Mouse (Mus musculus) thymus, adult 2 months (tissue): ENCODE data around the gene Nrip1. TPM values are rescaled to one million over a fixed set of nuclear protein-coding genes. Genes with fewer than 3 reads are reported as not detected.

Experiments
- DNase-seq: peaks from one replicate; pipeline ENCODE4 v3.0.0; 2021
- H3K27ac ChIP-seq: fragments of 200-500 bp; 2 replicates; pipeline ENCODE4 v1.5.1; 2012; ENCODE audit warnings: low read length, control low read depth; ENCODE audit not compliant: control insufficient read depth, insufficient read depth
- H3K27me3 ChIP-seq: fragments of 200-500 bp; 2 replicates; pipeline ENCODE4 v1.6.1; 2012; ENCODE audit warnings: mild to moderate bottlenecking, low read length, moderate library complexity, mixed read lengths; ENCODE audit not compliant: control insufficient read depth, insufficient read depth
- H3K36me3 ChIP-seq: fragments of 200-500 bp; 2 replicates; pipeline ENCODE4 v1.6.1; 2012; ENCODE audit warnings: mild to moderate bottlenecking, low read length, moderate library complexity; ENCODE audit not compliant: control insufficient read depth, insufficient read depth
- H3K4me1 ChIP-seq: fragments of 200-500 bp; replicated peaks from 2 replicates; pipeline ENCODE4 v1.6.1; 2012; ENCODE audit warnings: low read length; ENCODE audit not compliant: control insufficient read depth, insufficient read depth
- H3K4me3 ChIP-seq: fragments of 200-500 bp; 2 replicates; pipeline ENCODE4 v1.5.1; 2012; ENCODE audit warnings: mild to moderate bottlenecking, low read length, control low read depth, moderate library complexity; ENCODE audit not compliant: control insufficient read depth, insufficient read depth
- CTCF ChIP-seq: fragments of 200-500 bp; IDR thresholded peaks from 2 replicates; pipeline ENCODE4 v1.5.1; 2012; ENCODE audit warnings: mild to moderate bottlenecking, control low read depth, low read length, moderate library complexity, borderline replicate concordance; ENCODE audit not compliant: control insufficient read depth, poor library complexity, insufficient read depth; ENCODE audit errors: extremely low read depth
- POLR2A ChIP-seq: fragments of 200-500 bp; IDR thresholded peaks from 2 replicates; pipeline ENCODE4 v1.6.1; 2012; ENCODE audit warnings: mild to moderate bottlenecking, low read length, control low read depth, moderate library complexity; ENCODE audit not compliant: control insufficient read depth, poor library complexity, insufficient read depth; ENCODE audit errors: extremely low read depth
- WGBS: fragments of 180-500 bp; shearing (Covaris S2); methylation state at CpG from one replicate; pipeline ENCODE4 v1.1.7; 2018; 5-methylcytosine and 5-hydroxymethylcytosine counted together
- polyA plus RNA-seq: library from polyadenylated mRNA; depleted of rRNA; stranded (reverse); fragments of >200 nt; gene quantifications from 2 replicates; pipeline ENCODE4 v1.2.3, GENCODE M21; 2012

Gene Nrip1
- polyA plus RNA-seq, 1 experiment, result 23.7 TPM

DNA sequence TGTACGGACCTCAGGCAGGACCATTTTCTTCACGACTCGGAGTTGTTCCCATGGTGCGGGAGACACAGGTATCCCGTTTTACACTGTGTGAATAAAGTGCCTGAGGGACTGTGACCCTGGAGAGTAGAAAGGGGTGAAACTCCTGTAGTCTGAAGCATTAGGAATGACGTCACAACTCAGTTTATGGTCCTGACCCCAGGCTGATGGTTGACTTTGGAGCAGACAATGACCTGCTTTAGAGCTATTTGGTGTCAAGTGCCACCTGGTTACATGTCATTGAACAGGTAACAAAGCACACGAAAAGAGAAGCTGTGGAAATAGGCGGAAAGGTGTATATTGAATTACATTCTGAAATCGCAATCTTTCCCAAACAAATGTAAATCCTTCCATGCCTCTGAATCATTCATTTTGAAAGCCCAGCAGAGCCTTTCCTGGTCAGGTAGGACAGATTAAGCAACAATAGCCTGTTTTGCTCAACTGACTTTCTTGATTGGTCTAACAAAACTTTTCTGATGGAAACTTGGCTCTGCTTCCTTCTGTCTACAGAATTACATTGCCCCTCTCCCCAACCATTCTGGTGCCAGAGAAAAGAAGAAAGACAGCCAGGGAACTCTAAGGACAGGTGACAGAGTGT, 106.9 kb downstream of the Nrip1 start:
- Histone ChIP-seq H3K27me3 (no peaks in the 10 kb centered on the region), H3K27ac (no peak overlapping the region), H3K4me1 (no peaks in the 10 kb centered on the region), H3K4me3 (no peak overlapping the region), H3K36me3 (no peaks in the 10 kb centered on the region)
- 96% methylated on average over 9 of the region's 9 CpGs for WGBS
- DNase-seq, result no peak
- TF ChIP-seq CTCF (no peak), POLR2A (no peak)

DNA sequence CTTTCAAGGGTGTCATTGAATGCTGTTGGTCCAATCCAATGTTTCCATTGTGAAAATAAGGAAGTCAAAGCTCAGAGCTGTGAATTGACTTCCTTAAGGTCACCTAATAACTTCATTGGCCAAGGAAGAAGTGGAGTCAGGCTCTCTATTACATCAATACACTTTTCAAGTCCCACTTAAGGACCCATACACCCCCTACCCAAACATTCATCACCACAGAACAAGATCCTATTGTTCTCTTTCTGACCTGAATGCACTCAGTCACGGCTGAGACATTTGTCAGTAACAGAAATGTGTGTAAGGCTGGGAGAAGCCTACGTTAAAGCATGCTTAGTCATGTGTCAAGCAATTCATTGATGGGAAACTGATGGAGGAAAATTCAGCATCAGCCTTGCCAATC, 107.8 kb downstream of the Nrip1 start:
- 90% methylated on average over 2 of the region's 2 CpGs for WGBS
- Histone ChIP-seq H3K4me3 (no peak overlapping the region), H3K36me3 (no peaks in the 10 kb centered on the region), H3K27ac (no peak overlapping the region), H3K27me3 (no peaks in the 10 kb centered on the region), H3K4me1 (no peaks in the 10 kb centered on the region)
- TF ChIP-seq CTCF (no peak), POLR2A (no peak)
- no peak for DNase-seq

DNA sequence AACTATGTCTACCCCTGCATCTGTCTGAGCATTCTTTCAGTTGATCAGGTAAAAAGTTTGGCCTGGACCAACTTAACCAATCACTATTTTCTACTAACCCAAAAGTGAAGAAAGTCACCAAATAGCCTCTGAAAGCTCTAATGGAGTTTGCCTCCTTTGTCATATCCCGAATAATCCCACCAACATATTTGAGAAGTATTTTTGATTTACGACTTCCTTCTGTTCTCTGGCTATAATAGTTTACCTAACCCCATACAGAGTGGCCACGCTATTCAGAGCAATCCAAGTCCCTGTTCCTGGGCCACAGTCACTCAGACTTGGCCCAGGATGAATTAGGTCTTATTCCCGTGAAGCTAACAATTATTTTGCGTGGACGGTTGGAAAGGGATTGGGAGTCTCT, 108.3 kb downstream of the Nrip1 start:
- 92% methylated on average over 6 of the region's 6 CpGs for WGBS

DNA sequence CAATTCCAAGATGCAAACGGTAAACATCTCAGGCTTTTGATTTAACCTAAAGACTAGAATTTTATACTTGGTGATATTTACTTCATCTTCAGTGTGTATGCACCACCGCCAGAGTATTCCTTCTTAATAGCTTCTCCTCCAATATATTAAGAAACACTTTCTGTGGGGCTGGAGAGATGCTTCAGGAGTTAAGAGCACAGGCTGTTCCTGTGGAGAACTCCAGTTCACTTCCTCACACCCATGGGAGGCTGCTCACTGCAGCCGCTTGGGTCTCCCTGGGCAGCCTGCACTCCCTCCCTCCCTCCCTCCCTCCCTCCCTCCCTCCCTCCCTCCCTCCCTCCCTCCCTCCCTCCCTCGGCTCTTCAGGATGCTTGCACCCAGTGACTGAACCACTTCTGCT, 110.2 kb downstream of the Nrip1 start:
- 92% methylated on average over 4 of the region's 4 CpGs for WGBS
- H3K27ac ChIP-seq, result no peak overlapping the region
- H3K4me1 ChIP-seq, result no peaks in the 10 kb centered on the region
- no peaks in the 10 kb centered on the region for H3K27me3 ChIP-seq
- no peak overlapping the region for H3K4me3 ChIP-seq
- DNase-seq, result no peak
- H3K36me3 ChIP-seq, result no peaks in the 10 kb centered on the region
- TF ChIP-seq POLR2A, result no peak
- TF ChIP-seq CTCF, result no peak

More for the DNA sequence above, 108.3 kb downstream of the Nrip1 start:
- no peaks in the 10 kb centered on the region for H3K36me3 ChIP-seq
- H3K27me3 ChIP-seq, result no peaks in the 10 kb centered on the region
- H3K4me1 ChIP-seq, result no peaks in the 10 kb centered on the region
- DNase-seq, result no peak
- no peak overlapping the region for H3K27ac ChIP-seq
- TF ChIP-seq CTCF (no peak), POLR2A (no peak)
- no peak overlapping the region for H3K4me3 ChIP-seq

DNA sequence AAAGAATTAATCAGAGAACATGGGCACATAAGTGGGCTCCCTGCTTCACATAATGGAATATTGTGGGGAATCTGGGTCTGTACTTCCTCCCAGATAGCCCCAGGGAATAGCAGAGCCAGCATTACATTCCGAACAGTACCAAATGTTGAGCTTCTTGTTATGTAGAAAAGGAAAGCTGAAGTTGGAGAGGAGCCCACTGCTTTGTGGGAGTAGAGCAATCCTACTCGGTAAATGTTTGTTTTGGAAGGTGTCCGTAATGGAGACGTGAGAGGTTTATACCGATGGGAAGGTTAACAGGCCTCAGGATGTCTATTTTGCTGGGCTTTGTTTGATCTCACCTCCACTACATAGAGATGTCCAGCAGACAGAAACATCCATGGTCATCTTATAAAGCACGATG, 113.3 kb downstream of the Nrip1 start:
- DNase-seq, result no peak

DNA sequence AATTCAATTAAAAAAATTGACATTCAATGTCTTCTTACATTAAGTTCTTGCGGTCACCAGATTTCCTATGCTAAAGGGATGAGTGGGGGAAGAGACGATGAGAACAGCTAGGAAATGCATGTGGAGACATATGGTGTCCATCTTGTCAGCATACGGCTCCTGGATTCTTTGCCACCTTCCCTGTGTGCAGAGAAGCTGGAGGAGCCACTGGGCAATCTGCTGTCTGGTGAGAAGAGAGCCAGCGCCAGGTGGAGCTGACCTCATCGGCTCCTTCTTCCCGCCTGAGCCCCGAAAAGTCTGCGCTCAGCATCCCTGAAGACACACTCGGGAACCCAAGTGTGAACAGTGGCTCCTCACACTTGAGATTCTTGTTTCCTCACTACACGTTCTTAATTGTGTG, 121.8 kb downstream of the Nrip1 start:
- WGBS, result 97% methylated on average over 10 of the region's 10 CpGs
- TF ChIP-seq CTCF (no peak), POLR2A (no peak)
- H3K27me3 ChIP-seq, result no peaks in the 10 kb centered on the region
- no peaks in the 10 kb centered on the region for H3K36me3 ChIP-seq
- H3K27ac ChIP-seq, result no peak overlapping the region
- no peak for DNase-seq
- H3K4me3 ChIP-seq, result no peak overlapping the region
- peaks cover 19% of the 10 kb centered on the region for H3K4me1 ChIP-seq

More for the DNA sequence above, 113.3 kb downstream of the Nrip1 start:
- Histone ChIP-seq H3K4me3 (no peak overlapping the region), H3K27me3 (no peaks in the 10 kb centered on the region), H3K4me1 (no peaks in the 10 kb centered on the region), H3K36me3 (no peaks in the 10 kb centered on the region), H3K27ac (no peak overlapping the region)
- 96% methylated on average over 6 of the region's 6 CpGs for WGBS
- TF ChIP-seq CTCF (no peak), POLR2A (no peak)
